Mouse (Mus musculus) layer of hippocampus, adult 11-12 months (tissue): ENCODE data around the gene Myt1.
"Not testable (repeated sequence)": the region's sequence is repeated elsewhere in the genome, so short reads cannot be mapped to it uniquely, and the experiment has no call there.

Source experiments
- DNase-seq: peaks from one replicate; pipeline ENCODE4 v3.0.0; 2022; ENCODE audit warnings: low spot score

Gene Myt1

DNA sequence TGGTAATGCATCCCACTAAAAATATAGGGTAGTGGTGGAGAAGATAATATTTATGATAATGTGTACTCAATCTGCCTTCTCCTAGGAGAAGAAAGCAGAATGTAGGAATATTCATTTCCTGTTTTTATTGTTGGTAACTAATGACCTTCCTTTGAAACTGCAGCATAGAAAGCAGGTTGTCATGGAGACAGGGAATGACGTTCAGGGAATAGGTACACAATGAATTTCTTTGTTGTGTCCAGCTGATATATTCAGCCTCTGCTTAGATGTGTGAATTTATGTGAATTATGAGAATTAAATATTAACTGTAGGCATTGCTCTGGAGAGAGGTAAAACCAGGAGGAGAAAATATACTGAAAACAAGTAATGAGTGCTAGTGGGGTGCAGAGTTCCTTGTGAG lies 18.3 kb downstream of the Myt1 start:
- DNase-seq = no peak

GRCm38 (mm10) chr2:181787852-181788251 lies 24.7 kb downstream of the Myt1 start:
- no peak for DNase-seq

DNA sequence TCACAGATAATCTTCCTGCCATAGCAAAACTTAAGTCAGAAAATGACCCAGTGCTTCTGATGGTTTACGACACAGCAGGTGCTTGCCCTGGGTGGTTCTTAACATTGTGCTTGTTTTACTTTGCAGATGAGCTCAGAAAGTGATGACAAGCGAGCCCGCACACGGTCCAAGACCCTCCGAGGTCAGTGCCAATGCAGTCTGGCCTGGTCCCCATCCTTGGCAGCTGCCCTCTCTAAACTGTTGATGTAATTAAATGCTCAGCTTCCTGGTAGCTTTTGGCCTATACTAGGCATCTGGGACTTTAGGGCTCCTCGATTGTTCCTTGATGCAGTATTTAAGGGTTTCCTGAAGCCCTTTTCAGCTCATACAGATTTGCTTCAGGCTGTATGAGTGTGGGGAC lies 26.3 kb downstream of the Myt1 start:
- no peak for DNase-seq

DNA sequence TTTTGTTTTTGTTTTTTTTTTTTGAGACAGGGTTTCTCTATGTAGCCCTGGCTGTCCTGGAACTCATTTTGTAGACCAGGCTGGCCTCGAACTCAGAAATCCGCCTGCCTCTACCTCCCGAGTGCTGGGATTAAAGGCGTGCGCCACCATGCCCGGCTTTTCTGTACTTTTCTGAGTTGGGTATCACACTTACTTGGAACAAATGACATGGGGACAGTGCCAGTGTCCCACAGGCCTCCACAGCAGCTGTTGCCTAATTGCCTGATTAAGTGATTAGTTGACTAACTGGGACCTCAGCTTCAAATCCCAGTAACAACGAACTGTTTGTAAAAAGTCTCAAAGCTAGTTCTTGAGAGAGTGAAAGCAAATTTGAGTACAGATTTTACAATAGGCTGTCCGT lies 30.1 kb downstream of the Myt1 start:
- not testable (repeated sequence) for DNase-seq

GRCm38 (mm10) chr2:181795641-181796130 lies 32.6 kb downstream of the Myt1 start:
- DNase-seq = peak; percentile 12

DNA sequence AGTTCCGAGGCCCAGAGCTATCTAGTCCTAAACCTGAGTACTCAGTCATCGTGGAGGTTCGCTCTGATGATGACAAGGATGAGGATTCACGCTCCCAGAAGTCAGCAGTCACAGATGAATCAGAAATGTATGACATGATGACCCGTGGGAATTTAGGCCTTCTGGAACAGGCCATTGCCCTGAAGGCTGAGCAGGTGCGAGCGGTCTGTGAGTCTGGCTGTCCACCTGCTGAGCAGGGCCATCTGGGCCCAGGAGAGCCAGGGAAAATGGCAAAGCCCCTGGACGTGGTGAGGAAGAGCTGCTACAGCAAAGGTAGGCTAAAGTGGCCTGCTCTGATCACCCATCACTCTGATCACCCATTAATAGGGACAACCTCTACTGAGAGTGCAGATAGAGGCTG lies 34.5 kb downstream of the Myt1 start:
- no peak for DNase-seq

DNA sequence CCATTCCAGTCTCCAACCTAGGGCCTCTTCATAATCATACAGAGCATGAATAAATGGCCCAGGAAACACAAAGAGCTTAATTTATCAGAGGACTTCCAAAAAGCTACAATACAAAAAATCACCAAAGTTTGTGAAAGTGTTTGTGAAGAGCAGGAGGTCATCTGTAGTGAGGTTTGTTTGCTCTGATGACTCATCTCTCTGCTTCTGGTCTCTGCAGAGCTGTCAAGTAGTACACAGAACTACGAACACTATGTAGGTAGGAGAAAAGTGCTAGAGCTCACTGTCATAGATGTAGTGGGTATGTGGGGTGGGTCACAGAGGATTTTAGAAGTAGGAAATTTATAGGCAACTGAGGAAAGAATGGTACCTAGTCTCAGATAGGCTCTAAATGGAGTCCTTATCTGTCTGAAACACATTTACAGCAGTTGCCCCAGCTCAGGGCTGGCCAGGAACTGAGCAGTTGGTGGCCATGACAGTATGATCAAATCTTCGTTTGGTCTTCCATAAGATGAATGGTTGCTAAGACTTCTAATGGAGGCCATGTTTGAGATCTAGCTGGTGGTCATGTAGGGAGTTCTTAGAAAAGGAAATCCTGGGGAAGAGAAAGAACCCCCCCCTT lies 66.0 kb downstream of the Myt1 start:
- DNase-seq = no peak

DNA sequence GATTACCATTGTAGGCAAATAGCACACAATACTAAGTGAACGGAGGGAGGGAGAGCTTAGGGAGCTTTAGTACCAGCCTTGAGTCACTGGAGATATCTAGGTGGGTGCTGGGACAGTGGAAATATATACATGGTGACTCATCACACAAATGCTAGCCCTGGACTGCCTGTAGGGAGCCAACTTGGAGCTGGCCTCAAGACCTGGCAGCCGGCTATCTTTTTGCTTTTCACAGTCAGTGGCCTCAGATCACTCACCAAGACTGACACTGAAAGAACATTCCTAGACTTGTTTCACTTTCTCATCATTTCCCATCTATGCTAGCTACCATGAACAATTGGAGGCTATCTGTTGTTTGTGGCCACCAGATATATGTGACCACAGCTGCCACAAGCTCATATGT lies 69.6 kb downstream of the Myt1 start:
- DNase-seq = no peak

DNA sequence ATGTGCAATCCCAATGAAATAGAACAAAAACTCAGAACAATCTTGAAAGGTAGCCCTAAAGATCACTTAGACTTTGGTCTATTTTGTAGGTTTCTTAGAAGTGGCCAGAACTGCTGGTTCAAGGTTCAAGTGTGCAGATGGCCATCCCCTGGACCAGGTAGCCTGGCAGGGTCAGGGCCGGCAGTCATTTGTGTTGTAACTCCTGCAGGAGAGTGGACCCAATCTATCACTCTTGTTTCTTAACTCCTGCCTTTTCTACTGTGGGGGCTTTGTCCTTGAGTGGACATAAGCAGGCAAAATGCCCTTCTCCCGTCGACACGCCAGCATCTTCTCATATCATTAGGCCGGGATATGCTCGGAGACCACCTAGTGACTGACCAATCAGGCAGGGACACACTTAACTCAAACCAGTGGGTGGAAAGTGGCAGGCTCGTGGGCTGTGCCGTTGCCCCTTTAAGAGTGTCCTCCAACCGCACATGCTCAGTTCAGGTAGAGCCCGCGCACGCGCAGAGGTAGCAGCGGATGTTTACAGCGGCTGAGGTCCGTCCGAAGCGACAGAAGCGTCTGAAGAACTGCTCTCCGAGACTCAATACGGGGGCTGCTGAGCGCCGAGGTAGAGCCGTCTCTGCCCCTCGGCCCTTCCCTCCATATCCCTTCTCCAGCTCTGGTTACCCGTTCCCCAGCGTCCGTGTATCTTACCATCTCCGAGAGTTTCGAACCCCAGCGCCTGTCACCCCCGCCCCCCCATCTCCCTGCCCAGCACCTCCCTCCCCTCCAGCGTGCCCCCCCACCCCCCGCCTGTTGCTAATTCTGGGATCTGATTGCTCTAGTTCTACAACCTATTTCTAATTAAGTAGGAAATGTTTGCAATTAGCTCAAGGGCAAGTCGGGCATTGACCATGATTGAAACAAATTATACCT lies 74.5 kb downstream of the Myt1 start, which contains the start of gene Pcmtd2:
Pcmtd2 (plus strand) TSS at position 483 of the 921 bp plus-strand sequence.
- DNase-seq = peak; percentile 92

DNA sequence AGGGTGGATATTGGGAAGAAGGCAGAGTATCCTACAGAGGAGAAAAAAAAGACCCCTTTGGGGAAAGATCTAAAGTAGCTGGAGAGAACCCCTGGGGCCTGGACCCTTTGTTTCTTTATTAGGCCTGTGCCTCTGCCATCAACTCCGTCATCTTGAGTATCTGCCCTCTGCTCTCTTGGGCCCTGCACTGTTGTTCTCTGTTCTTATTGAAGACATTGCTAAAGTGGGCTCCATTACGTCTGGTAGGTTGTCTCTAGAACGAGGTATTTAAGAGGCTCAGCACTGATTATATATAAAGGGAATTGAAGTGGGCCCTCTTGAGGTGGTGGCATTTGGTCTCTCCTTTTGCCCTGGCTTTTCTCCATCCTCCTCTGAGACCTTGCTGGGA lies 75.2 kb downstream of the Myt1 start:
- DNase-seq = peak; percentile 19

- DNase-seq = no peak
Observed at GRCm38 (mm10) chr2:181845709-181846394, 82.7 kb downstream of the Myt1 start.

DNA sequence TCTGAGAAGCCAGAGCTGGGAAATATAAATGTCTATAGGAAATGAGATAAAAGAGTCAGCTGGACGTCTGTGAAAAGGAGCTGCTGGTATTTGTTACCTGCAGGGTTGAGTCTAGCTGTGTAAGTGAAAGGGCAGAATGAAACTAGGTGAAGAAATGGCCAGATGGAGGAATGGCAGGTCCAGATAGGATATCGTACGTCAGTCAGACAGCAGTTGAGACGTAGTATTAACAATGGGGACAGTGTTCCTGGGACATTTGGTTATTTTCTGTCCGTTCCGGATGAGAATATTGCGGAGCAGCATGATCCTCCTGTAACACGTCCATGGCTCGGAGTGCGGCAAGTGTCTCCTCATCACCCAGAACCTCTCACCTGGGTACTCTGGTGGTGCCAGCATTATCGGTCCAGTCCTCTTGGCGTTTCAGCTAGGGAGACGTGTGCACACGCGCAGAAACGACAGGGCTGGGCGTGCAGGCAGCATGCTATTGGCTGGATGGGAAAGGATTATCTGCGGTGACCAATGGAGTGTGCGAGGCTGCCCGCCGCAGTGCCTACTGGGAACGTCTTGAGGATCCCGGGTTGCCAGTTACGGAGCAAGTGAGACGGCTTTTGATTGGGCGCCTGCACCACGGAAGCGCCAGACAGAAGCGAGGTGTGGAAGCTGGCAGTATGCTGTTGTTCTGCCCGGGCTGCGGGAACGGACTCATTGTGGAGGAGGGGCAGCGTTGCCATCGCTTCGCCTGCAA lies 100.8 kb downstream of the Myt1 start, which contains the start of gene Polr3k:
Polr3k (plus strand) TSS at position 547 of the 745 bp plus-strand sequence.
- peak; percentile 97 for DNase-seq

- no peak for DNase-seq
Observed at GRCm38 (mm10) chr2:181864536-181864860, 101.4 kb downstream of the Myt1 start.

DNA sequence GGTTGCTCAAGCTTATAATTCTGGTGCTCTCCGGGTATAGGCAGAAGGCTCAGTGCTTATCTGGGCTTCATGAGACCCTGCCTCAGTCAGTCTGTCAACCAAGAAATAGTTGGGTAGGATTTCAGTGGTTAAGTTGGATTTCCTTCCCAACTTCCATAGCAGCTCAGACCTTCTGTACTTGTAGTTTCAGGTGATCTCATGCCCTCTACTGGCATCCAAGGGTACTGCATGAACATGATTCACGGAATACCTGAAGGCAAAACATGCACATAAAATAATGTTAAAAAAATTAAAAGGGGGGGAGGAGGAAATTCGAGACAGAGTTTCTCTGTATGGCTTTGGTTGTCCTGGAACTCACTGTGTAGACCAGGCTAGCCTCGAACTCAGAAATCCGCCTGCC lies 103.8 kb downstream of the Myt1 start:
- DNase-seq = peak; percentile 82

DNA sequence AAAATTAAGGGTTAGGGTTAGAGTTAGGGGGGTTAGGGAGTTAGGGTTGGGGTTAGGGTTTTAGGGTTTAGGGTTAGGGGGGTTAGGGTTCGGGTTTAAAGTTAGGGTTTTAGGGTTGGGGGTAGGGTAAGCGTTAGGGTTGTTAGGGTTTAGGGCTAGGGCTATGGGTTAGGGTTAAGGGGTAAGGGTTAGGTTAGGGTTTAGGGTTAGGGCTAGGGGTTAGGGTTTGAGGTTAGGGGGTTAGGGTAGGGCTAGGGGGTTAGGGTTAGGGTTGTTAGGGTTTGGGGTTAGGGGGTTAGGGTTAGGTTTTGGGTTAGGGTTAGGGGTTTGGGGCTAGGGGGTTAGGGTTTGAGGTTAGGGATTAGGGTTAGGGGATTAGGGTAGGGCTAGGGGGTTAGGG lies 107.9 kb downstream of the Myt1 start:
- DNase-seq = no peak
